Mouse (Mus musculus) forebrain, embryonic 15.5 days (tissue): ENCODE results near the gene Samd1. TPM values are rescaled to one million over a fixed set of nuclear protein-coding genes. Genes with fewer than 3 reads are reported as not detected.
A peak's percentile ranks its signal among the peaks of the same experiment; 100 is the strongest.
"Not testable (repeated sequence)": the region's sequence is repeated elsewhere in the genome, so short reads cannot be mapped to it uniquely, and the experiment has no call there.

Experiments used
- ATAC-seq: fragments of 200-750 bp; cut with Nextera tagmentation; replicated peaks from 2 replicates; pipeline ENCODE4 v1.8.0; 2017; ENCODE audit warnings: mild to moderate bottlenecking, moderate TSS enrichment, moderate library complexity
- H3K27ac ChIP-seq: fragments of 300-500 bp; sonication (generic); replicated peaks from 2 replicates; pipeline ENCODE4 v1.5.1; 2015; ENCODE audit warnings: mild to moderate bottlenecking, inconsistent platforms
- H3K27me3 ChIP-seq: fragments of 300-500 bp; sonication (generic); 2 replicates; pipeline ENCODE4 v1.6.1; 2015; ENCODE audit warnings: inconsistent platforms
- H3K36me3 ChIP-seq: fragments of 300-500 bp; sonication (generic); 2 replicates; pipeline ENCODE4 v1.6.1; 2015; ENCODE audit warnings: mild to moderate bottlenecking, inconsistent platforms
- H3K4me1 ChIP-seq: fragments of 300-500 bp; sonication (generic); 2 replicates; pipeline ENCODE4 v1.6.1; 2015; ENCODE audit warnings: inconsistent platforms
- H3K4me2 ChIP-seq: fragments of 300-500 bp; sonication (generic); replicated peaks from 2 replicates; pipeline ENCODE4 v1.6.1; 2015; ENCODE audit warnings: mild to moderate bottlenecking, inconsistent platforms
- H3K4me3 ChIP-seq: fragments of 300-500 bp; sonication (generic); 2 replicates; pipeline ENCODE4 v1.5.1; 2015; ENCODE audit warnings: mild to moderate bottlenecking, inconsistent platforms
- H3K9ac ChIP-seq: fragments of 300-500 bp; sonication (generic); replicated peaks from 2 replicates; pipeline ENCODE4 v1.6.1; 2015; ENCODE audit warnings: mild to moderate bottlenecking, inconsistent platforms
- H3K9me3 ChIP-seq: fragments of 300-500 bp; sonication (generic); 2 replicates; pipeline ENCODE4 v1.6.1; 2016; ENCODE audit warnings: inconsistent platforms
- WGBS: fragments of 180-500 bp; shearing (Covaris S2); methylation state at CpG from one replicate; pipeline ENCODE4 v1.1.7; 2015; ENCODE audit warnings: mixed read lengths; 5-methylcytosine and 5-hydroxymethylcytosine counted together
- polyA plus RNA-seq: library from polyadenylated mRNA; unstranded; fragments of >200 nt; fragmentation: Nextera tagmentation; extraction: Ambion mirVana; gene quantifications from 2 replicates; pipeline ENCODE4 v1.2.1, GENCODE M21; 2015

Samd1 gene
- polyA plus RNA-seq, 1 experiment from 2014 or later: 8.5 TPM

GRCm38 (mm10) chr8:83973161-83974031 lies 24.1 kb upstream of the Samd1 start:
- 2% methylated on average over 37 of the region's 37 CpGs for WGBS
- Histone ChIP-seq H3K4me1 (peaks cover 34% of the 10 kb centered on the region), H3K27ac (peak overlapping the region; percentile 81), H3K9ac (peak overlapping the region; percentile 89), H3K27me3 (no peaks in the 10 kb centered on the region), H3K4me3 (peak overlapping the region; percentile 90), H3K4me2 (peak overlapping the region; percentile 96), H3K9me3 (no peaks in the 10 kb centered on the region), H3K36me3 (0 out of 2 replicates have a peak, but pooled peaks cover 3% of the 10 kb centered on the region)
- peak; percentile 46; the same call in 1 of the 2 replicates for ATAC-seq

- H3K36me3 ChIP-seq: no peaks in the 10 kb centered on the region
- ATAC-seq: no peak
- H3K9me3 ChIP-seq: no peaks in the 10 kb centered on the region
- H3K27me3 ChIP-seq: no peaks in the 10 kb centered on the region
- WGBS: 74% methylated on average over 4 of the region's 4 CpGs
- H3K4me3 ChIP-seq: peak overlapping the region; percentile 90; the same call in 1 of the 2 replicates
- peak overlapping the region; percentile 96; the same call in 1 of the 2 replicates for H3K4me2 ChIP-seq
- no peak overlapping the region for H3K27ac ChIP-seq
- peaks cover 34% of the 10 kb centered on the region for H3K4me1 ChIP-seq
- no peak overlapping the region for H3K9ac ChIP-seq
Measured at GRCm38 (mm10) chr8:83974521-83974920, 23.0 kb upstream of the Samd1 start.

- Histone ChIP-seq H3K27me3 (no peaks in the 10 kb centered on the region), H3K9ac (no peak overlapping the region), H3K4me3 (no peak overlapping the region), H3K4me2 (no peak overlapping the region), H3K27ac (no peak overlapping the region), H3K36me3 (peaks cover 8% of the 10 kb centered on the region), H3K9me3 (no peaks in the 10 kb centered on the region), H3K4me1 (peaks cover 34% of the 10 kb centered on the region)
- no peak for ATAC-seq
- 89% methylated on average over 4 of the region's 4 CpGs for WGBS
Measured at GRCm38 (mm10) chr8:83976101-83976630, 21.3 kb upstream of the Samd1 start.

- WGBS: 81% methylated on average over 5 of the region's 5 CpGs
- no peak overlapping the region for H3K4me2 ChIP-seq
- peaks cover 31% of the 10 kb centered on the region for H3K4me1 ChIP-seq
- no peak overlapping the region for H3K9ac ChIP-seq
- H3K36me3 ChIP-seq: peaks cover 15% of the 10 kb centered on the region
- ATAC-seq: no peak
- no peak overlapping the region for H3K4me3 ChIP-seq
- no peaks in the 10 kb centered on the region for H3K27me3 ChIP-seq
- H3K27ac ChIP-seq: no peak overlapping the region
- no peaks in the 10 kb centered on the region for H3K9me3 ChIP-seq
Measured at GRCm38 (mm10) chr8:83976779-83977350, 20.6 kb upstream of the Samd1 start.

- Histone ChIP-seq H3K4me2 (no peak overlapping the region), H3K9me3 (no peaks in the 10 kb centered on the region), H3K9ac (no peak overlapping the region), H3K27me3 (no peaks in the 10 kb centered on the region), H3K36me3 (peaks cover 21% of the 10 kb centered on the region), H3K4me3 (no peak overlapping the region), H3K4me1 (peaks cover 28% of the 10 kb centered on the region), H3K27ac (0 out of 2 replicates have a peak overlapping the region, but pooled peaks have one; percentile 12)
- ATAC-seq: no peak
- WGBS: 56% methylated on average over 6 of the region's 6 CpGs
Measured at GRCm38 (mm10) chr8:83977646-83978045, 19.8 kb upstream of the Samd1 start.

- no peaks in the 10 kb centered on the region for H3K9me3 ChIP-seq
- H3K4me2 ChIP-seq: no peak overlapping the region
- H3K36me3 ChIP-seq: peaks cover 27% of the 10 kb centered on the region
- H3K4me1 ChIP-seq: peaks cover 27% of the 10 kb centered on the region
- no peak for ATAC-seq
- WGBS: 72% methylated on average over 9 of the region's 9 CpGs
- 0 out of 2 replicates have a peak overlapping the region, but pooled peaks have one; percentile 12 for H3K27ac ChIP-seq
- H3K9ac ChIP-seq: no peak overlapping the region
- H3K27me3 ChIP-seq: no peaks in the 10 kb centered on the region
- no peak overlapping the region for H3K4me3 ChIP-seq
Measured at GRCm38 (mm10) chr8:83978200-83978599, 19.3 kb upstream of the Samd1 start.

GRCm38 (mm10) chr8:83980250-83980649 lies 17.2 kb upstream of the Samd1 start:
- Histone ChIP-seq H3K4me2 (no peak overlapping the region), H3K36me3 (peaks cover 41% of the 10 kb centered on the region)
- whole genome bisulfite sequencing: 91% methylated on average over 1 of the region's 1 CpGs

GRCm38 (mm10) chr8:83980845-83981244 lies 16.6 kb upstream of the Samd1 start:
- ATAC-seq: no peak
- no peak overlapping the region for H3K4me2 ChIP-seq
- H3K36me3 ChIP-seq: peaks cover 44% of the 10 kb centered on the region

More at GRCm38 (mm10) chr8:83980250-83980649, 17.2 kb upstream of the Samd1 start:
- Histone ChIP-seq H3K4me1 (peaks cover 14% of the 10 kb centered on the region), H3K4me3 (no peak overlapping the region), H3K9ac (no peak overlapping the region), H3K27ac (no peak overlapping the region), H3K27me3 (no peaks in the 10 kb centered on the region), H3K9me3 (no peaks in the 10 kb centered on the region)
- ATAC-seq: no peak

GRCm38 (mm10) chr8:83981533-83981932 lies 15.9 kb upstream of the Samd1 start:
- no peak for ATAC-seq
- Histone ChIP-seq H3K4me1 (peaks cover 14% of the 10 kb centered on the region), H3K4me2 (no peak overlapping the region), H3K36me3 (peaks cover 51% of the 10 kb centered on the region), H3K27me3 (no peaks in the 10 kb centered on the region), H3K4me3 (no peak overlapping the region), H3K27ac (no peak overlapping the region), H3K9me3 (no peaks in the 10 kb centered on the region), H3K9ac (no peak overlapping the region)
- 94% methylated on average over 7 of the region's 7 CpGs for WGBS

More at GRCm38 (mm10) chr8:83980845-83981244, 16.6 kb upstream of the Samd1 start:
- no peaks in the 10 kb centered on the region for H3K27me3 ChIP-seq
- peaks cover 14% of the 10 kb centered on the region for H3K4me1 ChIP-seq
- H3K4me3 ChIP-seq: no peak overlapping the region
- H3K9me3 ChIP-seq: no peaks in the 10 kb centered on the region
- WGBS: 80% methylated on average over 8 of the region's 8 CpGs
- H3K9ac ChIP-seq: no peak overlapping the region
- H3K27ac ChIP-seq: no peak overlapping the region

- Histone ChIP-seq H3K9me3 (no peaks in the 10 kb centered on the region), H3K36me3 (peaks cover 60% of the 10 kb centered on the region), H3K4me2 (no peak overlapping the region), H3K27me3 (no peaks in the 10 kb centered on the region), H3K27ac (no peak overlapping the region), H3K4me1 (peaks cover 6% of the 10 kb centered on the region), H3K9ac (no peak overlapping the region), H3K4me3 (no peak overlapping the region)
- 92% methylated on average over 4 of the region's 4 CpGs for WGBS
- no peak for ATAC-seq
Measured at GRCm38 (mm10) chr8:83982449-83982848, 15.0 kb upstream of the Samd1 start.

- not testable (repeated sequence) for H3K27ac ChIP-seq, H3K4me2 ChIP-seq, H3K4me1 ChIP-seq, H3K27me3 ChIP-seq, ATAC-seq, H3K4me3 ChIP-seq, H3K9ac ChIP-seq, H3K9me3 ChIP-seq
- WGBS: 99% methylated on average over 2 of the region's 2 CpGs
- H3K36me3 ChIP-seq: peaks cover 68% of the 10 kb centered on the region
Measured at GRCm38 (mm10) chr8:83983222-83983621, 14.2 kb upstream of the Samd1 start.

- Histone ChIP-seq H3K27ac (no peak overlapping the region), H3K4me1 (no peaks in the 10 kb centered on the region), H3K4me3 (no peak overlapping the region), H3K9me3 (no peaks in the 10 kb centered on the region), H3K4me2 (no peak overlapping the region), H3K9ac (no peak overlapping the region), H3K27me3 (no peaks in the 10 kb centered on the region), H3K36me3 (peaks cover 73% of the 10 kb centered on the region)
- no peak for ATAC-seq
- 91% methylated on average over 7 of the region's 7 CpGs for WGBS
Measured at GRCm38 (mm10) chr8:83989243-83989642, 8.2 kb upstream of the Samd1 start.
